Mouse (Mus musculus) intestine, postnatal 0 days (tissue): ENCODE measurements around the gene Mon2. TPM values are rescaled to one million over a fixed set of nuclear protein-coding genes. Genes with fewer than 3 reads are reported as not detected.
A peak's percentile ranks its signal among the peaks of the same experiment; 100 is the strongest.

Source experiments
- ATAC-seq: fragments of 200-750 bp; cut with Nextera tagmentation; 2 replicates; pipeline ENCODE4 v1.8.0; 2017; ENCODE audit warnings: mild to moderate bottlenecking, moderate TSS enrichment, moderate library complexity
- H3K27ac ChIP-seq: fragments of 300-500 bp; sonication (generic); 2 replicates; pipeline ENCODE4 v1.5.1; 2014; ENCODE audit warnings: mild to moderate bottlenecking, low read depth, low read length, moderate library complexity
- H3K27me3 ChIP-seq: fragments of 300-500 bp; sonication (generic); replicated peaks from 2 replicates; pipeline ENCODE4 v1.6.1; 2014; ENCODE audit warnings: low read length, mixed read lengths; ENCODE audit not compliant: control insufficient read depth, insufficient read depth
- H3K36me3 ChIP-seq: fragments of 300-500 bp; sonication (generic); 2 replicates; pipeline ENCODE4 v1.6.1; 2014; ENCODE audit warnings: mild to moderate bottlenecking, moderate library complexity; ENCODE audit not compliant: control insufficient read depth, insufficient read depth
- H3K4me1 ChIP-seq: fragments of 300-500 bp; sonication (generic); replicated peaks from 2 replicates; pipeline ENCODE4 v1.6.1; 2014; ENCODE audit warnings: antibody characterized with exemption, low read length, mixed read lengths; ENCODE audit not compliant: control insufficient read depth, insufficient read depth
- H3K4me2 ChIP-seq: fragments of 300-500 bp; sonication (generic); replicated peaks from 2 replicates; pipeline ENCODE4 v1.6.1; 2014; ENCODE audit warnings: low read depth, mild to moderate bottlenecking, moderate library complexity
- H3K4me3 ChIP-seq: fragments of 300-500 bp; sonication (generic); 2 replicates; pipeline ENCODE4 v1.5.1; 2014; ENCODE audit warnings: low read depth, low read length
- H3K9ac ChIP-seq: fragments of 300-500 bp; sonication (generic); 2 replicates; pipeline ENCODE4 v1.6.1; 2014; ENCODE audit warnings: mild to moderate bottlenecking, low read depth, low read length
- H3K9me3 ChIP-seq: fragments of 300-500 bp; sonication (generic); 2 replicates; pipeline ENCODE4 v1.6.1; 2016; ENCODE audit warnings: mixed run types; ENCODE audit not compliant: control insufficient read depth
- CTCF ChIP-seq: sonication (generic); IDR thresholded peaks from 2 replicates; pipeline ENCODE4 v1.5.1; 2016; ENCODE audit warnings: low read depth, mild to moderate bottlenecking, control low read depth, antibody characterized with exemption, moderate library complexity
- WGBS: fragments of 180-500 bp; shearing (Covaris S2); extraction: QIAGEN DNeasy Blood & Tissue Kit; methylation state at CpG from one replicate; pipeline ENCODE4 v1.1.7; 2014; 5-methylcytosine and 5-hydroxymethylcytosine counted together
- polyA plus RNA-seq: library from polyadenylated mRNA; unstranded; fragments of >200 nt; fragmentation: Nextera tagmentation; extraction: Ambion mirVana; gene quantifications from 2 replicates; pipeline ENCODE4 v1.2.1, GENCODE M21; 2015

Gene Mon2
- polyA plus RNA-seq, 1 experiment from 2014 or later, result 16.4 TPM

DNA sequence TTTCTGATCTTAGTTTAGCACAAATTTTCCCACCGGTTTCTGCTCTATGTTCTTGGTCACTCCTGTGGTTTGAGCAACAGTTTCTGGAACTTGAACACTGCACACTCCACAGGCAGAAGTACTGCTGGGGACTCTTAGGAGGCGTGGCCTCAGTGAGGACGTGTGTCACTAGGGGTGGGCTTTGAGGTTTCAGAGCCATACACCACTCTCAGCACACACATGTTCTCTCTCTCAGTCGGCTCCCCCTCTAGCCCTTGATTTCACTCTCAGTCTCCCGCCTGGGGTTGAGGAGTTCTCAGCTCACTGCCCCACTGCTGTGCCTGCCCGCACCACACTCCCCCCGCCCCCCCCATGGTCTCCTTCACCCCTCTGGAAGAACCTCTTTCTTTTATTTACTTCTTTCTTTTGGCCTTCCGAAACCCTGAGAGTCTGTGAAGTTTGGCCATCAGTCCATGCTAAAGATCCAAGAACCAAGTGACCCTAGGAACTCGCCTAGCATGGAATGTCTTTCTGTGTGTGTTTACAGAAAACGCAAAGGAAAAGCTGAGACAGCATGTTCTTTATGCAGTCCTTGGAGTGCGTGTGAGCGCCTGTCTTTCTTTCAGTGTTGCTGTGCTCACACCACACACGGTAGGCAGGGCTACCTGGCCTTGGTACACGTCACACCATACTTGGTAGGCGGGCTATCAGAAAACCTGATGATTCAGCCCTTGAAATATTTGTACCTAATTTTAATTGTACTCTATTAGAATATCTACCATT, 71.6 kb downstream of the Mon2 start:
- Histone ChIP-seq H3K27ac (0 out of 2 replicates have a peak overlapping the region, but pooled peaks have one; percentile 5), H3K4me3 (no peak overlapping the region), H3K36me3 (peaks cover 50% of the 10 kb centered on the region), H3K4me1 (no peaks in the 10 kb centered on the region), H3K27me3 (no peaks in the 10 kb centered on the region), H3K9me3 (no peaks in the 10 kb centered on the region), H3K9ac (no peak overlapping the region), H3K4me2 (no peak overlapping the region)
- no peak for TF ChIP-seq CTCF
- peak; percentile 33; the same call in 1 of the 2 replicates for ATAC-seq
- WGBS, result 76% methylated on average over 15 of the region's 15 CpGs

DNA sequence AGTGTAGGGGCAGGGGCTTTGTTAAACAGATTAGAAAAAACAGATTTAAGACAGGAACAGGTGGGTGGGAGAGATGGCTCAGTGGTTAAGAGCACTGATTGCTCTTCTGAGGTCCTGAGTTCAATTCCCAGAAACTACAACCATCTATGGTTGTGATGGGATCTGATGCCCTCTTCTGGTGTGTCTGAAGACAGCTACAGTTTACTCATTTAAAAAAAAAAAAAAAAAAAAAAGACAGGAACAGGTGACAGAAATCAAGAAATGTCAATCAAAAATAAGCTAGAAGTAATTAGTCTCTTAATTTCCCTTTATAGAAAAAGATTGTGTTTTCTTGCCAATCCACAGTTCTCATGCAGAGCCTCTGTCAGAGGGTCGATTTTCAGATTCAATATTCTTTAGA, 74.3 kb downstream of the Mon2 start:
- Histone ChIP-seq H3K9ac (no peak overlapping the region), H3K27me3 (no peaks in the 10 kb centered on the region), H3K9me3 (no peaks in the 10 kb centered on the region), H3K27ac (no peak overlapping the region), H3K4me3 (no peak overlapping the region), H3K4me1 (no peaks in the 10 kb centered on the region), H3K36me3 (peaks cover 60% of the 10 kb centered on the region), H3K4me2 (no peak overlapping the region)
- no peak for ATAC-seq
- WGBS, result 85% methylated on average over 1 of the region's 1 CpGs
- TF ChIP-seq CTCF, result peak; percentile 15; the same call in 1 of the 2 replicates

DNA sequence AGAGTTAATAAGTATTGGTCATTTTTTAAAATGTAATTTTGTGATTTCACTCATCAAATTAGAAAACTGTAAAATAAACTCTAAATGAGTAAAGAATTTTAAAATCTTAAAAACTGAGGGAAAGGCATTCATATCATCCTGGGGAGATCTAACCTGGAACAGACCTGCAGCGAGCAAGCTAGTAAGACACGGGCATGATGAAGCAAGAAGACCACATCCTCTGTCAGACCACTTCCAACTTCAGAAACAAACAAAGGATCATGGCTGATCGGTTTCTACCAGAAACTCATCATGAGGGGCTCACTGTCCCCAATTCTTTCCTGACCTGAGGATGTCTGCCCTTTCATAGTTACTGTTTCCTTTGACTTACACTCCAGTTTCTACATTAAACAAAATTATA, 74.9 kb downstream of the Mon2 start:
- no peaks in the 10 kb centered on the region for H3K9me3 ChIP-seq
- peaks cover 66% of the 10 kb centered on the region for H3K36me3 ChIP-seq
- H3K4me2 ChIP-seq, result no peak overlapping the region
- TF ChIP-seq CTCF, result no peak
- 92% methylated on average over 3 of the region's 3 CpGs for WGBS
- ATAC-seq, result no peak
- H3K4me3 ChIP-seq, result no peak overlapping the region
- no peak overlapping the region for H3K27ac ChIP-seq
- H3K4me1 ChIP-seq, result no peaks in the 10 kb centered on the region
- no peak overlapping the region for H3K9ac ChIP-seq
- no peaks in the 10 kb centered on the region for H3K27me3 ChIP-seq

DNA sequence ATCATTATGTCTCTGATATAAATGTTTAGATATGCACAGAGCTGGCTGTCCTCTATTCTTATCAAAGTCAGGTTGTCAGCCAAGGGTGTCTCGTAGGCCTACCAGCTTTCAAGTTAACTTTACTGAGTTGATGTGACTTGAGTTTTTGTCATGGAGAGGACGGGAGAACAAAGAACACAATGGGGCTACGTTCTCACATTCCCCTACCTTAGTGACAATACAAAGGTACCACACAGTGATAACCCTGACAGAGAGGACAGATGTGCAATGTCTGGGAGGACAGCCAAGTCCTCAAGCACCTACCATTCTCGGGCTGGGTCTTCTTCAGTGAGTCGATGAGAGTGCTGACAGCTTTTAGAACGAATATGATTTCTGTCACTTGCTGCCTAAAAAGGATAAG, 76.9 kb downstream of the Mon2 start:
- no peaks in the 10 kb centered on the region for H3K4me1 ChIP-seq
- peaks cover 75% of the 10 kb centered on the region for H3K36me3 ChIP-seq
- 86% methylated on average over 6 of the region's 6 CpGs for WGBS
- H3K4me3 ChIP-seq, result no peak overlapping the region
- TF ChIP-seq CTCF, result no peak
- H3K27ac ChIP-seq, result no peak overlapping the region
- ATAC-seq, result no peak
- no peaks in the 10 kb centered on the region for H3K9me3 ChIP-seq
- no peak overlapping the region for H3K4me2 ChIP-seq
- no peak overlapping the region for H3K9ac ChIP-seq
- no peaks in the 10 kb centered on the region for H3K27me3 ChIP-seq

DNA sequence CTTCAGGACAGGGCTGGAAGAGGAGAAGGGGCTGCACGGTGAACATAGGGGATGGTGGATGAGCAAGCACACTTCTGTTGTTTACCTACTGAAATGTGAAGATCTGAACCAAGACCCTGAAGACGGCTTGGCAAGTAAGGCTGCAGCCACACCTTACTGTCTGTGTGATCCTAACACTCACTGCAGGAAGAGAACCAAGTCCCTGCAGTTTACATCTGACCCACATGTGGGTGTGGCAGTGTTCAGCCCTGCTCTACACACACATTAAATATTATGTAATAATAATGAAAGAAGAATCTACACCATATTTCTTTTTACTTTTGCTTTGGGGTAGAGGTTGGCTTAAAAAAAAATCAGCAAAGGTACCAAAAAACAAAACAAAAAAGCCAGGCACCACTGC, 78.5 kb downstream of the Mon2 start:
- no peak for ATAC-seq
- no peak overlapping the region for H3K9ac ChIP-seq
- no peaks in the 10 kb centered on the region for H3K9me3 ChIP-seq
- no peak overlapping the region for H3K27ac ChIP-seq
- no peaks in the 10 kb centered on the region for H3K4me1 ChIP-seq
- peaks cover 68% of the 10 kb centered on the region for H3K36me3 ChIP-seq
- no peaks in the 10 kb centered on the region for H3K27me3 ChIP-seq
- no peak overlapping the region for H3K4me3 ChIP-seq
- no peak for TF ChIP-seq CTCF
- 73% methylated on average over 2 of the region's 2 CpGs for WGBS
- no peak overlapping the region for H3K4me2 ChIP-seq

DNA sequence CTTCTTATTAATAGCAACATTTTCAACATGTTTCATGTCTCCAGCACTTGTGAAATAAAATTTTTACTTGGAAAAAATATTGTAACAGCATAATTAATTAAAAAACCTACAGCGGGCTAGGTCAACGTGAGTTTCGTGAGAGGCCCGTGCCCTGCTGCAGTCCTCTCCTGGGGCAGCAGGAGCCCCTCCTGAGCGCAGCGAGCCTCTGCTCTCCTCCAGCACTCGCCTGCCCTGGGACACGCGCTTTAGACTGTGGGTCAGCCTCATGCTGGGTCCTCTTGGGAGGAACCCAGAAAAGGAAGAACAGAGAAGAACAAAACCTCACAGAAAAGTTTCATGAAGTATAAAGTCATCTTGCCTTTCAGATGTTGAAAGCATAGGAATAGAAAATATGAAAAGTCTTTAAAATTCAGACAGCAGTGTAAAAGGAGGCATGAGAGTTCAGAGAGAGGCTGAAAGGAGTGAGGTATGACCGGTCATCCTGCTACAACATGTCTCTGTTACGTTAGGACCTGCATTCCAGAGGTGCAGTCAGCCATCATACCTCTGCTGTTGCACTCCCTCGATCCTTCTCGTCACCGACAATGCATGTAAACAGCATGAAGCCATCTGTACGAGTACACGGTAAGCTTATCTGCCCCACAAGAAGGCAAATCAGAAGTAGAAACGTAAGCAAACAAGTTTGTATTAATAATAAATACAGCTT, 81.8 kb downstream of the Mon2 start:
- Histone ChIP-seq H3K36me3 (peaks cover 70% of the 10 kb centered on the region), H3K9me3 (no peaks in the 10 kb centered on the region), H3K27ac (no peak overlapping the region), H3K27me3 (no peaks in the 10 kb centered on the region), H3K9ac (no peak overlapping the region), H3K4me1 (no peaks in the 10 kb centered on the region), H3K4me3 (no peak overlapping the region), H3K4me2 (no peak overlapping the region)
- no peak for TF ChIP-seq CTCF
- ATAC-seq, result no peak
- 89% methylated on average over 17 of the region's 17 CpGs for WGBS
